Mouse (Mus musculus): ENCODE measurements around the gene Tlr2.
"Not testable (repeated sequence)": the region's sequence is repeated elsewhere in the genome, so short reads cannot be mapped to it uniquely, and the experiment has no call there.

Tlr2 gene

GRCm38 (mm10) chr3:83841095-83841850, at the start of gene Tlr2:
TSS of gene Tlr2 (minus strand) at chr3:83841767.
- in situ Hi-C loops (cut with MboI; ENCODE audit: low sequenced_read_pairs), result loop anchor here (5.0 kb wide), 1 partner anchor 66 kb away; no protein-coding TSS in a partner anchor

GRCm38 (mm10) chr3:83885163-83885562, 43.6 kb upstream of the Tlr2 start:
- in situ Hi-C loops (cut with MboI; ENCODE audit: low sequenced_read_pairs), result no loop called here

DNA sequence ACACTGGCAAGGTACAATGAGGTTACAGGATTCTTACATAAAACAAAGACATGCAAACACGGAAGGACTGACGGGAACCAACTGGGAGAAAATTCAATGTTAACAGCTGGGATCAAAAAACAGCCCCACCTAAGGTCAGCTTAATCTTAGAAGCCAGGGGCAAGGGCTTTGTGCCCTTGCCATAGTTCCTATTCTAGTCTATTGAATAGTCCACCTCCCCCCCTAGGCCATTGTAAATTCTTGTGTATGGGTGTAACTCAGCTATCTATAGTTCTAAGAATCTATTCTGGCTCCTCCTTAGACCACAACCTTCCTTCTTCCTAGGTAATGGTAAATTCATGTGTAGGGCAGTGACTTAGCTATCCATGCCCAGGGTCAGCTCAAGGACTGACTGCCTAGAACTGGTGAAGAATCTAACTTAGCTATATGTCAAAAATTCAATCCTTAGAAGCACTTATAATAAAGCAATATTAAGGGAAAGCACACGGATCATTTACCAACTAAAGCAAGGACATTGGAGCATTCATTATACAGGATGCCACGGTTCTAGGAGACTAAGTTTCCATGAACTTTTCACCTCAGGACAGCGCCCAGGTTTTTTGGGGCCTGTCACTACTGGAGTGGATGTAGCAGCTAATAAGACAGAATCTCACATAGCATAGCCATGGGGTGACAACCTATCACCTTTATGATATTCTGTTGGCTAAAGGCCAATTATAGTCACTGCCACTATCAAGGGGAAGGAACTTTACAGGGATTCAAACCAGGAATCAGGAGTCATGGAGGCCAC, 37.9 kb upstream of the Tlr2 start:
- in situ Hi-C loops (cut with MboI; ENCODE audit: low sequenced_read_pairs), result not testable (repeated sequence)

- in situ Hi-C loops (cut with MboI; ENCODE audit: low sequenced_read_pairs), result no loop called here
These were observed 37.2 kb upstream of the Tlr2 start for GRCm38 (mm10) chr3:83878801-83879200.

DNA sequence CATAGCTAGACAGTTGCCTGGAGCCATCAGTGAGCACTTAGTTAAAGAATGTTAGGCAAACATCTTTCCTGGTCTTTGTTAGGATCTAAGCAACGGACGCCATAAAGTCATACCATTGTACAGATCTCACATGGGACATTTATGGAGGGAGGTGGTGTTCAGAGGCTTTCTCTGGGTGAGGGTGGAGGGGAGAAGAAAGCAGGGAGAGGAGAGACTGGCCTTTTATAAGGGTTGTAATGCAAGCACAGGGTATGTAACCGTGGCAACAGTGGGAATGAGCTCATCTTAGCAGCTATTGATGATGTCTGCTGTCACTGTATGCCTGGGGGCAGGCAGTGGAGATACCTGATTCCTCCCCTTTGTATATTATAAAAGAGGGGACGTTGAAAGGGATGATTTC, 34.7 kb upstream of the Tlr2 start:
- in situ Hi-C loops (cut with MboI; ENCODE audit: low sequenced_read_pairs), result no loop called here

DNA sequence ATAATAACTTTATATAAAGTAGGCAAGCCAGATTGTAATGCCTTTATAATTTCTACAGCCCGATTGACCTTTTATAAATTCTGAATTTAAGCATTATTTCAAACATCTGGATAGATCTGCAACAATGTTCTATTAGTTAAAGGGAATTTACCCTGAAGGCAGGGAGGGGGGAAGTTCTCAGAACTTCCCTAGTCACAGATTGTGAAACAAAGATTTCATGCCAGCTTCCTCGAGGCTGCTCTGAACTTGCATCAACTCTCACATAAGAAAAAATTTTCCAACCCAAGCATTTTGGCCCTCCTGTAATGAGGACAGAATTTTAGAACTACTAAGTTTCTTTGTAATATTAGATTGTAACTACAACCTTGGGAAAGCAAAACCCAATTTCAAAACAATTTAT, 33.5 kb upstream of the Tlr2 start:
- in situ Hi-C loops (cut with MboI; ENCODE audit: low sequenced_read_pairs), result not testable (repeated sequence)

DNA sequence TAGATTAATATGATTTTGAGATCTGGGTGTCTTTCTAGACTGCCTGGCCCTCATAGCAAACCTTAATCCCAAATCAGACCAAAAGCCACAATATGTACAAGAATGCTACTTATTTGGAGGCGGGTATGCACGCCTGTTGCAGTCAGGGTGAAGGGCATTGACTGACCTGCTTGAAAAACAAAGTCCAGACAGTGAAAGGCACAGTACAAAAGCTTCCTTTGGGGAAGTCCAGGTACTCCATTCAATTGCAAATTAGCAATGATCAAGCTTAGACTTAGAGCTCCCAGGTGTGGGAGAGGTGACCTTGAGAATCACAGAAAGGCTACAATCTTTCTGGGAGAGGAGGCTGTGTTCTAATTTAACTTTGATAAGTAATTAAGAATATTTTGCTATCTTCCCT, 31.3 kb upstream of the Tlr2 start:
- in situ Hi-C loops (cut with MboI; ENCODE audit: low sequenced_read_pairs), result not testable (repeated sequence)

DNA sequence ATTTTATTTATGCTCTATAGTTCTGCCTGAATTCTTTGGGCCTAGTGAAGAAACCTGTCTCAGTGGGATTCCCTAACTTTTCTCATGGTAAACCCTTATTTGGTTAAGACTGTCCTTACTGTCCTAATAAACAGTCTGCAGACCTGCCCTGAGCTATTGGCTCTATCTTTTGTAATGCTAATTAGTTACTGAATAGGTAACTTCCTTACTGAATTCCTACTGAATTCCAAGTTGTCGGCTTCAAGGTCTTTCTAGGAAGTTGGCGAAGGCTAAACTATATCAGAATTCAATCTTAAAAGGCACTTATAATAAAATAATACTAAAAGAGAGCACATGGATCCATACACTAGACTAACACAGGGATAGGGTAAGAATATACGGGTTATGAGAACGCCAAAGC, 30.4 kb upstream of the Tlr2 start:
- in situ Hi-C loops (cut with MboI; ENCODE audit: low sequenced_read_pairs), result not testable (repeated sequence)

GRCm38 (mm10) chr3:83871559-83871958, 30.0 kb upstream of the Tlr2 start:
- in situ Hi-C loops (cut with MboI; ENCODE audit: low sequenced_read_pairs), result not testable (repeated sequence)

DNA sequence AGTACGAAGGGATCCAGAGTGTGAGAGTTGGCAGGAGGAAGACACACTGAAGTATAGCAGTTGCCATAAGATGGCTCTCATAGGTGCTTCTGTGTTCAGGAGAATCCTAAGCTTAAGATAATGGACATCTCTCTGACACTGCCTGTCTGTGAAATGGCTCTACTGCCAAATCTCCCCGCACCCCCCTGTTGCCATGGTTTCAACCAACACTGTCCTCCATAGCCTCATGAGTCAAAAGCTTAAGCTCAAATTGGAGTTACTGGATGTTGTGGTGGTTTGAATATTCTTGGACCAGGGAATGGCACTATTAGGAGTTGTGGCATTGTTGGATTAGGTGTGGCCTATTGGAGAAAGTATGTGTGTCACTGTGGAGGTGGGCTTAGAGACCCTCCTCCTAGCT, 28.2 kb upstream of the Tlr2 start:
- in situ Hi-C loops (cut with MboI; ENCODE audit: low sequenced_read_pairs), result no loop called here

DNA sequence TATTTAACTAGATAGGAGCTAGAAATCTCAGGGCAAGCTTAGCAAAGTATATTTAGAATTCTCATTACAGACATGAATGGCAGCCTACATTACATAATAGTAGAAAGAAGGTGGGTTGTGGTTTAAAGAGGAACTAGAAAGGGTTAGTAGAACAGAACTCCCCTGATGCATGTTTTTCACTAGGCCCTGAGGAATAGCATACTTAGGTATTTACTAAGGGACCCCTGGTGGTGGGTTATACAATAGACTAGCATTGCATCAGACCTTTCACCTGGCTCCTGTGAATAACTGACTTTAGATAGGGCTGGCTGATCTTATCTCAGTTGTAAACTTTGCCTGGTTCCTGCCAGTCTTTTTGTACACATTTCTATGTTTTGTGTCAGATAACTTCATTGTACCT, 25.5 kb upstream of the Tlr2 start:
- in situ Hi-C loops (cut with MboI; ENCODE audit: low sequenced_read_pairs), result not testable (repeated sequence)

- in situ Hi-C loops (cut with MboI; ENCODE audit: low sequenced_read_pairs), result no loop called here
These were observed 23.6 kb upstream of the Tlr2 start for GRCm38 (mm10) chr3:83865216-83865615.

GRCm38 (mm10) chr3:83864064-83864548, 22.5 kb upstream of the Tlr2 start:
- in situ Hi-C loops (cut with MboI; ENCODE audit: low sequenced_read_pairs), result no loop called here

- in situ Hi-C loops (cut with MboI; ENCODE audit: low sequenced_read_pairs), result no loop called here
These were observed 21.4 kb upstream of the Tlr2 start for GRCm38 (mm10) chr3:83862956-83863355.

- in situ Hi-C loops (cut with MboI; ENCODE audit: low sequenced_read_pairs), result no loop called here
These were observed 18.0 kb upstream of the Tlr2 start for GRCm38 (mm10) chr3:83859595-83859994.

DNA sequence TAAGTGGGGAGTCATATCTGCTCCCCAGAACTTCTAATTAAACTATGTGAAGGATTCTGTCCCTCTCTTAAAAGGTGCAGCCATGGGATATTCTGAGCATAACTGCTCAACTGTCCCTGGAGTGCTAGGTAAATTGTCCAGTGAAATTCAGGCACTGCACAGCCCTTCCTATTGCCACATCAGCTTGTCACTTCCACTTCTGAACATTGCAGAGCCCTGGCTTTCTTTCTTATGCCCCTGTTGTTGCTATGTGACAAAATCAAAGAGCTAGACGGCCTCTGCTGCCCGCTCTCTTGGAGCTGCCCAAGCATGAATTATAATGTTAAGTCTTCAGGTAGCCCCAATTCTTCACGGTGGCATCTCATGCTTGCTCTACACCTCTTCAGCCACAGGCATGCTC, 17.5 kb upstream of the Tlr2 start:
- in situ Hi-C loops (cut with MboI; ENCODE audit: low sequenced_read_pairs), result no loop called here

DNA sequence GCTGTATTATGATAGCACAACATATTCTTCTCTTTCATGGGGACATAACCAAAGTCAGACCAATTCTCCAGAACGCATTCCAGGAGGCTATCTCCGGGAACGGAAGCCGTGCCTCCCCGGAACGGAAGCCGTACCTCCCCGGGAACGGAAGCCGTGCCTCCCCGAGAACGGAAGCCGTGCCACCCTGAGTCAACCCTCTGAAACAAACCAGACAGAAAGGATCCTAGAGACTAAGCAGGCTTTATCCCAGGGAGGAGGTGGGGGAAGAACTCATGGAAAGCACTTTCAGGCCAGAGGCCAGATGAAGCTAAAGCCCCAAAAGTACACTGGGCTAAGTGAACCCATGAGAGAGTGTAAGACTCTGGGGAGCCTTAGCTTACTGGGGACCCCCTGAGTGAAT, 16.1 kb upstream of the Tlr2 start:
- in situ Hi-C loops (cut with MboI; ENCODE audit: low sequenced_read_pairs), result no loop called here

DNA sequence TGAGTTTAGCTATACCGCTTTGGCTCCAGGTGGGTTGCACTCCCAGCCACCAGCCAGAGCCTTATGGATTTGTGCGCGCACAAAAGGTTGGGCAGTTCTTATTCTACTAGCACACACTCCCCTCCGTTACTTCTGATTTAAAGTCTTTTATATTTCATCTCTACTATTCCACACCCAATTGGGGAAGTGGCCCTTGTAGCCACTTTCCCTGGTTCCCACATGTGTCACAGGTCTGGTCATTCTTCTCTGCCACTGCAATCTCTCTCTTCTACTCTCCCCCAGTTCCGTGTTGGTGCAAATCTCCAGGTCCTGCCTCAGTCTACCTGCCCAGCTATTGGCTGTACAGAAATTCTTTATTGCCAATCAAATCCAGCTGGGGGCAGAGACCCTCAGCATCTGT, 14.1 kb upstream of the Tlr2 start:
- in situ Hi-C loops (cut with MboI; ENCODE audit: low sequenced_read_pairs), result no loop called here

DNA sequence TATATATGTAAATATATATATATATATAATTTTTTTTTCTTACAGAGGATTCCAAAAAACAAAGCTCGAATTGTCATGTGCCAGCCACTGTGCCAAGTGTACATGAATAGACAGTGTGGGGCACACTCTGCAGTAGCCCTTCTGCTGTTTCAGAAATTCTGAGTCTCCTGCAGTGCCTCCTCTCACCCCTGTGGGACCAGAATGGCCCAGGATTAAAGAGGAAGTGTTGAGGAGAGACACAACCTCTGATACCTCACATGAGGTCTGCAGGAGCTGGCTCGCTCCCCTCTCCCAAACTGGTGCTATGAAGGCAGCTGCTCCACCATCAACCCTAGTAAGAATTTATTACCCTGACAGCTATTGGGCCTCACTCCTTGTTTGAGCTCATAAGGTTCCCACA, 7.8 kb upstream of the Tlr2 start:
- in situ Hi-C loops (cut with MboI; ENCODE audit: low sequenced_read_pairs), result no loop called here

- in situ Hi-C loops (cut with MboI; ENCODE audit: low sequenced_read_pairs), result loop anchor here (5.0 kb wide), 1 partner anchor 62 kb away; no protein-coding TSS in a partner anchor
These were observed 3.4 kb upstream of the Tlr2 start for GRCm38 (mm10) chr3:83844766-83845520.

- in situ Hi-C loops (cut with MboI; ENCODE audit: low sequenced_read_pairs), result no loop called here
These were observed 2.1 kb downstream of the Tlr2 start for GRCm38 (mm10) chr3:83839477-83839876.

Data from CH12F3 (cell line).